Mouse (Mus musculus) embryonic fibroblast, embryonic 13.5 days (primary cell): Measurements from ENCODE around the gene Optn.

Source experiments
- CTCF ChIP-seq: IDR thresholded peaks from 2 replicates; pipeline ENCODE4 v1.5.1; 2011; ENCODE audit warnings: mild to moderate bottlenecking, control low read depth, low read length, moderate library complexity, borderline replicate concordance; ENCODE audit not compliant: insufficient read depth
- POLR2A ChIP-seq: IDR thresholded peaks from 2 replicates; pipeline ENCODE4 v1.6.1; 2011; ENCODE audit warnings: low read depth, mild to moderate bottlenecking, control low read depth, low read length, moderate library complexity

DNA sequence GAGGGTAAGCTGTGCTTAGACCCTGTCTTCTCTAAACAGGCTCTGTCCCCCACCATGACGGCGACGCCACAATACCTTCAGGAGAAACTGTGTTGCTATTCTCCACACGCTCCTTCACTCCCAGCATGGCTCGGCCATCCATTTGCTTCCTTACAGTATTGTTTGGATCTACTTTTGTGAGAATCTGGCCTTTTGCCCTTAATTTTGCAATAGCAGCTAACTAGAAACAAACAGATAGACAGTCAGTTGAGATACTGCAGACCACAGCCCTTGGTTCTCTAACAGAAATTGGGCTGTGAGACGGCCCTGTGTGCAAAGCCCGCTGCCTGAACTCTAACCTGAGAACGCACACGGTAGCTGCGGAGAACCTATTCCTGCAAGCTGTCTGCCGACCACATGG lies 68.2 kb downstream of the Optn start:
- TF ChIP-seq CTCF (no peak), POLR2A (no peak)
